Mouse (Mus musculus): ENCODE measurements around the gene Ptpre. TPM values are rescaled to one million over a fixed set of nuclear protein-coding genes. Genes with fewer than 3 reads are reported as not detected.

Ptpre gene
- 1.1 and 2.1 TPM in 2 replicates for total RNA-seq (2014; rRNA removed)
- polyA plus RNA-seq (2012; rRNA removed), result 0.52 and 0.75 TPM in 2 replicates

DNA sequence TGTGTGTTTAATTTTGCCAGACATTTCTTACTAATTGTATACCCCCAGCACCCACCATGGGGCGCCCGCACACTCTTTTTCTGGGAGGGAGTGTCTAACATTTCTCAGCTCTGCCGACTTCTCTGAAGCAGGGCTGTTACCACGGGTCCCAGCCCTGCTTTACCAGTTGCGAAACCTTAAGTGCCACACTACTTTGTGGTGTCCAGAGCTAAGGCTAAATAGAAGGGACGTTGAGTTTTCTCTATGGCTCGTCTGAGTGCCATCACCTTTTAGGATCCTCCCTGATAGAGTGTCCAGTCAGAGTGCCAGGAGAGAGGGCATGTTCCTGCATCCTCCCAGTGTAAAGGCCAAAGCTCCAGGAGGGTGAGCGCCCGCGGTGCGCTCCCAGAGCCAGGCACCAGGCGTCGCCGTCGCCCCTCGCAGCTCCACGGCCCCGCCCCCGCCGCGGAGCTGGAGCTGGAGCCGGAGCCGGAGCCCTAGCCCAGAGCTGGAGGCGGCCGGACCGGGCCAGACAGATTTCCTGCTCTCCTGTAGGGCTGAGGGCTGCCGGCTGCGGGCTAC lies at the start of gene Ptpre:
Gene Ptpre, plus strand, starts transcription at position 141 of the 561 bp plus-strand sequence.
- TF ChIP-seq CTCF (IDR thresholded peaks at IDR 0.05; ENCODE audit: low read depth, low read length), result peak; percentile 87
- no peak for TF ChIP-seq POLR2A (IDR thresholded peaks at IDR 0.05; ENCODE audit: extremely low read depth, insufficient read depth, low read length)
- no peaks in the 10 kb centered on the region for H3K36me3 ChIP-seq (ENCODE audit: control insufficient read depth, insufficient read depth, low read length)
- 0 out of 2 replicates have a peak, but pooled peaks cover 4% of the 10 kb centered on the region for H3K4me1 ChIP-seq (ENCODE audit: control insufficient read depth, insufficient read depth, low read length)
- peak within 1 kb of the TSS; percentile 54 for H3K4me3 ChIP-seq (ENCODE audit: insufficient read depth, low read depth, low read length)
- no peaks in the 10 kb centered on the region for H3K79me2 ChIP-seq (ENCODE audit: control insufficient read depth, insufficient read depth, low read length)
- DNase-seq (ENCODE audit: extremely low read depth, low read depth, low spot score), result peak; percentile 38
- no peak within 1 kb of the TSS for H3K27ac ChIP-seq (replicated peaks; ENCODE audit: insufficient read depth, low read depth, low read length)
- H3K9ac ChIP-seq (ENCODE audit: low read depth, low read length), result peak within 1 kb of the TSS; percentile 78
- 0 out of 2 replicates have a peak, but pooled peaks cover 5% of the 10 kb centered on the region for H3K27me3 ChIP-seq (ENCODE audit: control insufficient read depth, insufficient read depth, low read length)
- 5% methylated on average over 28 of the region's 28 CpGs for WGBS

DNA sequence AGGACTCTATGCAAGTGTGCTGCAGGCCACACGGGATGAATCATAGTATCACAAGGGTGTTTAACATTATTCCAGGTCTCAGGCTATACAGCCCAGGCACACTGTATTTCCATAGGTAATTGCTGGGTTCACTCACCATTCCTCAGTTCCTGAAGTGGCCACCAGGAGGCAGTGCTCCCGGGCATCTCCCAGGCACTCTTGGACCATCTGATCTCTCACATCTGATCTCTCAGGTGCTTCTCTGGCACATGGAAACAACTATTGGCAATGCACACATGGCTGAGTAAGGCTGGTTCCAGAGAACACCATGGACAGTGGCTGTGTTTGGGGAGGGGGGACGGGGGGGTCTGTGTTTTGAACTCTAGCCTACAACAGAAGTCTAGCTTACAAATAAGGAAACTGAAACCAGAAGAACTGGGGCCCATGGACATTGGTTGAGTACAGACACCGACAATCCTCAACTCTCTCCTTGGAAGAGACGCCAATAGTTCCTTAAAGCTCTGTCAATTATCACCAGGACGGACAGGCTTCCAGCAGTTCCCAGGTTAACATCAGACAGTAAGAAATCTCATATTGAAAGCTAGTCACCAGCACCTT lies 49.0 kb upstream of the Ptpre start:
- Histone ChIP-seq H3K36me3 (ENCODE audit: control insufficient read depth, insufficient read depth, low read length) (no peaks in the 10 kb centered on the region), H3K4me3 (ENCODE audit: insufficient read depth, low read depth, low read length) (no peak overlapping the region), H3K27me3 (ENCODE audit: control insufficient read depth, insufficient read depth, low read length) (peaks cover 3% of the 10 kb centered on the region; the same call in 1 of the 2 replicates), H3K4me1 (ENCODE audit: control insufficient read depth, insufficient read depth, low read length) (no peaks in the 10 kb centered on the region), H3K9ac (ENCODE audit: low read depth, low read length) (no peak overlapping the region), H3K79me2 (ENCODE audit: control insufficient read depth, insufficient read depth, low read length) (no peaks in the 10 kb centered on the region), H3K27ac (replicated peaks; ENCODE audit: insufficient read depth, low read depth, low read length) (no peak overlapping the region)
- TF ChIP-seq POLR2A (IDR thresholded peaks at IDR 0.05; ENCODE audit: extremely low read depth, insufficient read depth, low read length) (no peak), CTCF (IDR thresholded peaks at IDR 0.05; ENCODE audit: low read depth, low read length) (peak; percentile 60)
- no peak for DNase-seq (ENCODE audit: extremely low read depth, low read depth, low spot score)
- WGBS, result 58% methylated on average over 6 of the region's 6 CpGs

DNA sequence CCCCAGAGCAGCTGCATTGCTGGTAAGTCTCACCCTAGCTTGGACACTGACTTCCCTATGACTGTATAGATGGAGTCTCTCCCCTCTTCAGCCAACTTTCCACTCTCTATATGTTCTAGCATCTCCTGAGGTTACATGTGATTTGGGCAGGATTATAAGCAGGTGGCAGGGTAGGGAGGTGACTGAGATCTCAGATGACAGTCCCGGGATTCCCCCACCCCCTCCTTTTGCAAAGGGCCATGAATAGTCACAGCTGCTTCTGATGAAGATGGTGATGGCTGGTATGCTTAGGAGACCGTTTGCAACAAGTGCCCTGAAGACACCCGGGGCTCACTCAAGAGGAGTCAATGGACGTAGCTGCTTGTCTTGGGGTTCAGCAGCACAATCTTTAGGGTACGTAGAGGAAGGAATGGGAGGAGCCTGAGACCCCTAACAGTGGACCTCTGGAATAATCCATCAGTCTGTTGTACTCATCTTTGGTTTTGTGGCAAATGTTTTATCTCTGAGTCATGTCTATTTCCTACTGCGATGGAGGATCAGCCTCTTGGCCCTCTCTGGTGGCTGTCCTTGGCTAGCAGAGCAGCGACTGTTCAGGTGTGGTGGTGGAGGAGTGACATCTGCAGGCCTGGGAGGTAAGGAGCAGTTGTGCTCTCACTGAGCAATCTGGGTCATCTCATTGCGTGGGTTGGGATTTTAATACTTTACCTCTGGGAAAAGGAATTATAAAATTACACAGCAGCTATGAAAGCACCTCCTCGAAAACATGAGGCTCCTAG lies 47.4 kb upstream of the Ptpre start:
- H3K27ac ChIP-seq (replicated peaks; ENCODE audit: insufficient read depth, low read depth, low read length), result no peak overlapping the region
- no peaks in the 10 kb centered on the region for H3K4me1 ChIP-seq (ENCODE audit: control insufficient read depth, insufficient read depth, low read length)
- DNase-seq (ENCODE audit: extremely low read depth, low read depth, low spot score), result no peak
- WGBS, result 73% methylated on average over 9 of the region's 9 CpGs
- H3K27me3 ChIP-seq (ENCODE audit: control insufficient read depth, insufficient read depth, low read length), result peaks cover 3% of the 10 kb centered on the region; the same call in 1 of the 2 replicates
- TF ChIP-seq POLR2A (IDR thresholded peaks at IDR 0.05; ENCODE audit: extremely low read depth, insufficient read depth, low read length) (no peak), CTCF (IDR thresholded peaks at IDR 0.05; ENCODE audit: low read depth, low read length) (no peak)
- no peak overlapping the region for H3K4me3 ChIP-seq (ENCODE audit: insufficient read depth, low read depth, low read length)
- H3K36me3 ChIP-seq (ENCODE audit: control insufficient read depth, insufficient read depth, low read length), result no peaks in the 10 kb centered on the region
- no peaks in the 10 kb centered on the region for H3K79me2 ChIP-seq (ENCODE audit: control insufficient read depth, insufficient read depth, low read length)
- no peak overlapping the region for H3K9ac ChIP-seq (ENCODE audit: low read depth, low read length)

DNA sequence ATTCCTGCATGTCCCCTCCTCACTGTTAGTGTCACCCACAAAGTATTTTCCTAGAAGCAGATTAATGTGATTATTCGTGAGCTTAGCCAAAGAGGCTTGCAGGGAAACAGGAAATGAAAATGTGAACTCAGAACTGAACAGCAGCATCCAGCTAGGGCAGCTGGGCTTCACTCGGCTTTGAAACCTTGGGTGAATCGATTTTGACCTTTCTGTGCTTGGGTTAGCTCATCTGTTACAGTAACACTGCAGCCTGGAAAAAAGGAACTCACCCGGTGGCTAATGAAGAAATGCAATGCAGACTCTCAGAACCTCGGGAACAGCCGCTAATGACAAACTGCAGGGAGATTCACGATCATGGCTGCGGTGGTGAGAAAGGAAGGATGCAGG lies 46.8 kb upstream of the Ptpre start:
- DNase-seq (ENCODE audit: extremely low read depth, low read depth, low spot score), result no peak
- Histone ChIP-seq H3K36me3 (ENCODE audit: control insufficient read depth, insufficient read depth, low read length) (no peaks in the 10 kb centered on the region), H3K4me1 (ENCODE audit: control insufficient read depth, insufficient read depth, low read length) (no peaks in the 10 kb centered on the region), H3K79me2 (ENCODE audit: control insufficient read depth, insufficient read depth, low read length) (no peaks in the 10 kb centered on the region), H3K9ac (ENCODE audit: low read depth, low read length) (no peak overlapping the region), H3K27ac (replicated peaks; ENCODE audit: insufficient read depth, low read depth, low read length) (no peak overlapping the region), H3K4me3 (ENCODE audit: insufficient read depth, low read depth, low read length) (no peak overlapping the region), H3K27me3 (ENCODE audit: control insufficient read depth, insufficient read depth, low read length) (peaks cover 3% of the 10 kb centered on the region; the same call in 1 of the 2 replicates)
- no peak for TF ChIP-seq POLR2A (IDR thresholded peaks at IDR 0.05; ENCODE audit: extremely low read depth, insufficient read depth, low read length)
- no peak for TF ChIP-seq CTCF (IDR thresholded peaks at IDR 0.05; ENCODE audit: low read depth, low read length)
- WGBS, result 54% methylated on average over 8 of the region's 8 CpGs

DNA sequence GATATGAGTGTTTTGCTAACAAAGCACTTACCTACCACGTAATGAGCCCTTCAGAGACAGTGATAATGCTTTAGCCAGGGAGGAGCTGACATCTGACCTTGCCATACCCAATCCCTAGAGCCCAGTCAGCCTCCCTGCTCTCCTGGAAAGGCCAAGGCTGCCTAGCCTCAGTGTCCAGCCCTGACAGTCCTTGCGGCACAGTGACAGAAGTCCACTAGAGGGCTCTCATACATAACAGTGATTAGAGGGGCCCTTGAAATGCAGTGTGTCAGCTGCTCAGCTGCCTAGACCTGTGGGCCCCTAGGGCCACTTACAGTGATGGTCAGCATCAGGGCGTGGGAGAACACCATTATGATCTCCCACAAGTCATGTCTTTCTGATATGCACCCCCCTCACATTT lies 42.0 kb upstream of the Ptpre start:
- 52% methylated on average over 3 of the region's 3 CpGs for WGBS
- H3K4me3 ChIP-seq (ENCODE audit: insufficient read depth, low read depth, low read length), result no peak overlapping the region
- H3K27ac ChIP-seq (replicated peaks; ENCODE audit: insufficient read depth, low read depth, low read length), result no peak overlapping the region
- H3K9ac ChIP-seq (ENCODE audit: low read depth, low read length), result no peak overlapping the region
- H3K36me3 ChIP-seq (ENCODE audit: control insufficient read depth, insufficient read depth, low read length), result no peaks in the 10 kb centered on the region
- H3K27me3 ChIP-seq (ENCODE audit: control insufficient read depth, insufficient read depth, low read length), result no peaks in the 10 kb centered on the region
- DNase-seq (ENCODE audit: extremely low read depth, low read depth, low spot score), result no peak
- no peaks in the 10 kb centered on the region for H3K79me2 ChIP-seq (ENCODE audit: control insufficient read depth, insufficient read depth, low read length)
- TF ChIP-seq CTCF (IDR thresholded peaks at IDR 0.05; ENCODE audit: low read depth, low read length) (0 out of 2 replicates have a peak, but pooled peaks have one; percentile 16), POLR2A (IDR thresholded peaks at IDR 0.05; ENCODE audit: extremely low read depth, insufficient read depth, low read length) (no peak)
- H3K4me1 ChIP-seq (ENCODE audit: control insufficient read depth, insufficient read depth, low read length), result no peaks in the 10 kb centered on the region

Data from liver, adult 2 months (tissue).